Mouse (Mus musculus) heart, postnatal 0 days (tissue): ENCODE measurements at regions not wholly inside any gene's neighbourhood (a gene's known extent, or its start where the extent isn't known, plus 50 kb on each side); places are given as distances from the start of the nearest gene placed in this dataset.

Experiments
- ATAC-seq: fragments of 200-750 bp; cut with Nextera tagmentation; 2 replicates; pipeline ENCODE4 v1.8.0; 2017; ENCODE audit warnings: low read depth, moderate number of reproducible peaks, moderate library complexity; ENCODE audit not compliant: insufficient read depth
- DNase-seq: peaks from one replicate; pipeline ENCODE4 v3.0.0-alpha.2; 2016; ENCODE audit warnings: low spot score
- H3K27ac ChIP-seq: fragments of 300-500 bp; sonication (generic); 2 replicates; pipeline ENCODE4 v1.5.1; 2014; ENCODE audit warnings: low read depth, mild to moderate bottlenecking
- H3K27me3 ChIP-seq: fragments of 300-500 bp; sonication (generic); 2 replicates; pipeline ENCODE4 v1.6.1; 2014; ENCODE audit warnings: low read length, mixed read lengths; ENCODE audit not compliant: control insufficient read depth, insufficient read depth
- H3K36me3 ChIP-seq: fragments of 300-500 bp; sonication (generic); replicated peaks from 2 replicates; pipeline ENCODE4 v1.6.1; 2014; ENCODE audit warnings: low read length, mixed read lengths; ENCODE audit not compliant: control insufficient read depth, insufficient read depth
- H3K4me1 ChIP-seq: fragments of 300-500 bp; sonication (generic); 2 replicates; pipeline ENCODE4 v1.6.1; 2014; ENCODE audit warnings: antibody characterized with exemption; ENCODE audit not compliant: control insufficient read depth, insufficient read depth
- H3K4me2 ChIP-seq: fragments of 300-500 bp; sonication (generic); 2 replicates; pipeline ENCODE4 v1.6.1; 2014; ENCODE audit warnings: low read depth, mild to moderate bottlenecking, low read length, moderate library complexity
- H3K4me3 ChIP-seq: fragments of 300-500 bp; sonication (generic); 2 replicates; pipeline ENCODE4 v1.5.1; 2014; ENCODE audit warnings: low read depth, low read length
- H3K9ac ChIP-seq: fragments of 300-500 bp; sonication (generic); replicated peaks from 2 replicates; pipeline ENCODE4 v1.6.1; 2014; ENCODE audit warnings: low read depth, low read length, mixed read lengths
- H3K9me3 ChIP-seq: fragments of 300-500 bp; sonication (generic); replicated peaks from 2 replicates; pipeline ENCODE4 v1.6.1; 2016; ENCODE audit warnings: low read length; ENCODE audit not compliant: control insufficient read depth
- CTCF ChIP-seq: IDR thresholded peaks from 2 replicates; pipeline ENCODE4 v1.5.1; 2016; ENCODE audit warnings: antibody characterized with exemption, control low read depth, low read depth
- EP300 ChIP-seq: IDR thresholded peaks from 2 replicates; pipeline ENCODE4 v1.6.1; 2016; ENCODE audit warnings: antibody characterized with exemption, low read depth
- WGBS: fragments of 180-500 bp; shearing (Covaris S2); extraction: QIAGEN DNeasy Blood & Tissue Kit; methylation state at CpG from one replicate; pipeline ENCODE4 v1.1.7; 2014; 5-methylcytosine and 5-hydroxymethylcytosine counted together

DNA sequence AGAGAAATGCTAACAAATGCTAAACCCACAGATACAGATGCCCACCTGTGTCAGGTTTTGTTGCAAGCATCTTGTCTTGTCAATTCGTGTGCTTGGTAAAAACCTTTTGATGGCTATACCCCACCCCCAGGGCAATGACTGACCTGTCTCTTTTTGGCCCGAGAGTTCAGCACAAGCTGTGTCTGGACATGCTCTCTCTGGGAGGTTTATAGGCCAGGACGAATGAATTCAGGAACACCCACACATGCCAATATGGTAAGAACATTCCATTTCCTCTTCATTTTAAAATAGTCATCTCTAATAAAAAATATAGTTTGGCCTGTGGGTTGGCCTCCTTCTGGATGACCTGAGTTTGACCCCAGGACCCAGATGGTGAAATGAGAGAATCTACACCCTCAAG lies 137.8 kb upstream of the Hs6st1 start:
- no peak overlapping the region for H3K4me3 ChIP-seq
- WGBS, result 38% methylated on average over 3 of the region's 3 CpGs
- no peak for ATAC-seq
- no peaks in the 10 kb centered on the region for H3K27me3 ChIP-seq
- no peak overlapping the region for H3K9ac ChIP-seq
- H3K27ac ChIP-seq, result no peak overlapping the region
- no peaks in the 10 kb centered on the region for H3K36me3 ChIP-seq
- H3K4me2 ChIP-seq, result no peak overlapping the region
- peaks cover 31% of the 10 kb centered on the region for H3K4me1 ChIP-seq
- TF ChIP-seq CTCF, result no peak
- no peaks in the 10 kb centered on the region for H3K9me3 ChIP-seq
- no peak for DNase-seq

- no peaks in the 10 kb centered on the region for H3K27me3 ChIP-seq
- no peak for DNase-seq
- H3K4me1 ChIP-seq, result peaks cover 28% of the 10 kb centered on the region
- WGBS, result 86% methylated on average over 7 of the region's 7 CpGs
- no peak for TF ChIP-seq EP300
- no peak overlapping the region for H3K4me3 ChIP-seq
- no peaks in the 10 kb centered on the region for H3K9me3 ChIP-seq
- no peak overlapping the region for H3K27ac ChIP-seq
- H3K4me2 ChIP-seq, result no peak overlapping the region
- H3K36me3 ChIP-seq, result no peaks in the 10 kb centered on the region
- H3K9ac ChIP-seq, result no peak overlapping the region
- no peak for ATAC-seq
These were observed 137.1 kb upstream of the Hs6st1 start for GRCm38 (mm10) chr1:35931056-35931455.

DNA sequence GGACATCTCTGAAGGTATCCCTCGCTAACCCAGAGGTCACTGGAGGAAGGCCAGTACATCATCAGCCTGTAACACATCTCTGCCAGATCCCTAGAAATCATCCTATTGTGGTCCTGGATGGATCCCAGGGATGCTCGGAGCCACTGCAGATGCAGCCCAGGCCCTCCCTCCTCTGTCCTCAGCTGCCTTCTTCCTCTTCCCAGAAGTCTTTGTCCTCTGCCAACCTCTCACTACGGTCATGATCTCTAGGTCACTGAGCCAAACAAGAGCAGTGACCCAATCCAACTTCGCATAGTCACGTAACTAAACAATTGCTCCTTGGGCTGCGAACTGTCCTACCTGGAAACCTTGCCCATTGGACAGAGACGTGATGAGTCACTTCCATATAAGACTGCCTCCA lies 134.7 kb upstream of the Hs6st1 start:
- ATAC-seq, result no peak
- Histone ChIP-seq H3K4me2 (no peak overlapping the region), H3K9ac (no peak overlapping the region), H3K4me1 (peaks cover 24% of the 10 kb centered on the region), H3K27me3 (no peaks in the 10 kb centered on the region), H3K27ac (no peak overlapping the region), H3K36me3 (no peaks in the 10 kb centered on the region), H3K4me3 (no peak overlapping the region), H3K9me3 (no peaks in the 10 kb centered on the region)
- no peak for DNase-seq
- 85% methylated on average over 7 of the region's 7 CpGs for WGBS
- TF ChIP-seq CTCF (no peak), EP300 (no peak)

DNA sequence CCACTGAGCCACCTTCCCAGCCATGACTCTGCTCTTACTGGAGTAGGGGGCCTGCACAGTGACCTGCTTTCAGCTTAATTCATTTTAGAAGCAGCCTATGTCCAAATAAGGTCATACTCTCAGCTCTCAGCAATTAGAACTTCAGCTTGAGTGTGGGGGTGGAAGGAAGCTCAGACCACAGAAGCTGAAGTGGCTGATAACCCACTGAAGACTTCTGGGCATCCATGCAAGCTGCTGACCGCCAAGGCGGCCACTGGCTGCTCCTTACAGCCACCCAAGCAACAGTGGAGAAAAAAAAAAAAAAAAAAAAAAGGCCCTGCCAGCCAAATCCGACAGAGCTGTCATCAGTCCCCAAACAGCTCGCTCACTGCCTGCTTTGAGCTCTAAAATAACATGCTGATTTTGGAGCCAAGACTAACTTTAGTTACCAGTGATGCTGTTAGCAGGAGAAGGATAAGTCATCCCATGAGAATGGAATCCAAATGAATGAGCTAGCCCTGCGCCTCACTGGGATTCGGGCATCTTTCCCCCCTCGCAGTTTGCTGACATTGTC lies 133.0 kb upstream of the Hs6st1 start:
- H3K27me3 ChIP-seq, result no peaks in the 10 kb centered on the region
- H3K27ac ChIP-seq, result peak overlapping the region; percentile 90
- ATAC-seq (peak; percentile 78), DNase-seq (peak; percentile 93)
- TF ChIP-seq CTCF (no peak), EP300 (peak; percentile 91)
- peaks cover 24% of the 10 kb centered on the region for H3K4me1 ChIP-seq
- H3K4me3 ChIP-seq, result no peak overlapping the region
- no peaks in the 10 kb centered on the region for H3K36me3 ChIP-seq
- no peak overlapping the region for H3K9ac ChIP-seq
- 14% methylated on average over 7 of the region's 7 CpGs for WGBS
- no peak overlapping the region for H3K4me2 ChIP-seq
- H3K9me3 ChIP-seq, result no peaks in the 10 kb centered on the region

DNA sequence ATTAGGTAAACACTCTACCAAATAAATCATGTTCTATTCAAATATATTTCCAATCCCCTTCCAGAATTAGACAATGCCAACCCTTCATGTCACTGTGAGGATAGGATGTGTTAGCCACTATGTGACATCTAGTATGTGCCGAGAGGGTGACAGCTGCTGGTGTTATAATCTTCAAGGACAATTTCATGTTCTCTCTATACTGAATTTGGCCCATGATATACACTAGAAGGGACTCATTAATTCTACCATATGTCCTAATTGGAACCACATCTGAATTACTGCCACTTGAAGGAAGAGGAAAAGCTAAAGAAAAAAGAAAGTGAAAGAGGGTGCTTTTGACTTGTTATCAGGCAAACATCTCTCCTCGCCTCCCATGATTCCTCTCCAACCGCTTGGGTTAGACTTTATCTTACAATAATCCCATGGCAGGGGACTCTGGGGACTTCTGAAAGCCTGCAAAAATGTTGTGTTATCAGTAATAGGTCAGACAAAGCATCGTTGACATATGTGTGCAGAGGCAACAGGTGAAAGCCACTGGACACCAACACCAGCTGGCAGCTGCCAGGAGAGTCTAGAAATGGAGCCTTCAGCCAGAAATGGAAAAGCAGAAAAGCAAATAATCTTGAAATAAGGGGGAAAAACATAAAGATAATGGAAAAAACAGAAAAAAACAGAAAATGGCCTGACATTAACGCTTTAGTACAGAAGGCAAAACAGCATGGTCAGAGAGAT lies 131.7 kb upstream of the Hs6st1 start:
- Histone ChIP-seq H3K36me3 (no peaks in the 10 kb centered on the region), H3K9ac (no peak overlapping the region), H3K4me2 (no peak overlapping the region), H3K4me3 (no peak overlapping the region), H3K27ac (peak overlapping the region; percentile 90), H3K27me3 (no peaks in the 10 kb centered on the region), H3K4me1 (peaks cover 34% of the 10 kb centered on the region), H3K9me3 (no peaks in the 10 kb centered on the region)
- WGBS, result 51% methylated on average over 5 of the region's 5 CpGs
- TF ChIP-seq EP300 (no peak), CTCF (no peak)
- DNase-seq (peak; percentile 11), ATAC-seq (no peak)

DNA sequence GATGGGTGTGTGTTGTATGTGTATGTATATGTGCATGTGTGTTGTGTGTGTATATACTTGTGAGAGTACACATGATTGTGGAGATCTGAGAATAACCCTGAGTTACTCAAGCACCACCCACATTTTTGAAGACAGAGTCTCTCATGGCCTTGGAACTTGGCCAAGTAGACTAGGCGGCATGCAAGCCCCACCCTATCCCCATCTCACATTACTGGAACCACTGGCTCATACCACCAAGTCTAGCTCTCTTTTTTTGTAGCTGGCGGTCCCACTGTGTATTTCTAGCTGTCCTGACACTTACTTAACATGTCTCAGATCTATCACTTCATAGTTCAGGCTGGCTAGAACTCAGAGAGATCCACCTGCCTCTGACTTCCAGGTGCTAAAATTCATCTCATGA lies 128.0 kb upstream of the Hs6st1 start:
- H3K4me2 ChIP-seq, result no peak overlapping the region
- no peaks in the 10 kb centered on the region for H3K27me3 ChIP-seq
- no peak overlapping the region for H3K9ac ChIP-seq
- WGBS, result 41% methylated on average over 2 of the region's 2 CpGs
- no peak overlapping the region for H3K4me3 ChIP-seq
- peaks cover 33% of the 10 kb centered on the region for H3K4me1 ChIP-seq
- ATAC-seq, result no peak
- no peak for DNase-seq
- H3K9me3 ChIP-seq, result no peaks in the 10 kb centered on the region
- no peaks in the 10 kb centered on the region for H3K36me3 ChIP-seq
- TF ChIP-seq CTCF, result no peak
- no peak for TF ChIP-seq EP300
- no peak overlapping the region for H3K27ac ChIP-seq
